Mouse (Mus musculus) midbrain, embryonic 13.5 days (tissue): ENCODE measurements around the gene Snx9. TPM values are rescaled to one million over a fixed set of nuclear protein-coding genes. Genes with fewer than 3 reads are reported as not detected.

Source experiments
- polyA plus RNA-seq: library from polyadenylated mRNA; unstranded; fragments of >200 nt; fragmentation: Nextera tagmentation; extraction: Ambion mirVana; gene quantifications from 2 replicates; pipeline ENCODE4 v1.2.1, GENCODE M21; 2015

Gene Snx9
- polyA plus RNA-seq, 1 experiment from 2014 or later = 7.4 TPM

Other genes starting within 250 kb of the Snx9 start
- 0.28 and 0.36 TPM in 2 replicates for gene Synj2, start 100.0 kb downstream of the Snx9 start, polyA plus RNA-seq
- 10.9 and 11.4 TPM in 2 replicates for gene Serac1, start 238.4 kb downstream of the Snx9 start, polyA plus RNA-seq
- 202 and 216 TPM in 2 replicates for gene Gtf2h5, start 238.5 kb downstream of the Snx9 start, polyA plus RNA-seq